Mouse (Mus musculus): ENCODE data around the gene Pirb. TPM values are rescaled to one million over a fixed set of nuclear protein-coding genes. Genes with fewer than 3 reads are reported as not detected.

Pirb gene
- 5.8 TPM for polyA plus RNA-seq (2014; fragmentation: Illumina TruSeq; extraction: RNeasy Lipid Tissue Mini Kit (QIAGEN cat#74804); ENCODE audit: low read depth, low replicate concordance)

GRCm38 (mm10) chr7:3720268-3720667 lies at the start of gene Pirb:
Gene Pirb, minus strand, starts transcription at chr7:3720391.

GRCm38 (mm10) chr7:3703879-3704441 lies 16.2 kb downstream of the Pirb start, which contains the start of gene Rps9:
Gene Rps9, plus strand, starts transcription at chr7:3703993.

GRCm38 (mm10) chr7:3692987-3693808 lies 27.0 kb downstream of the Pirb start, which contains the start of gene Mboat7:
Gene Mboat7, minus strand, starts transcription at chr7:3693523.

GRCm38 (mm10) chr7:3692382-3692986 lies 27.7 kb downstream of the Pirb start, which contains the start of gene Tsen34:
Gene Tsen34, plus strand, starts transcription at chr7:3692863.

GRCm38 (mm10) chr7:3677342-3677741 lies 42.8 kb downstream of the Pirb start, which contains the start of gene Tmc4:
Gene Tmc4, minus strand, starts transcription at chr7:3677553.

GRCm38 (mm10) chr7:3665215-3666114 lies 54.7 kb downstream of the Pirb start, which contains the start of gene Leng1:
Gene Leng1, minus strand, starts transcription at chr7:3665840.

Other genes with a start within 250 kb of the Pirb start
- gene Tarm1, start 217.8 kb downstream of the Pirb start, polyA plus RNA-seq (2014; fragmentation: Illumina TruSeq; extraction: RNeasy Lipid Tissue Mini Kit (QIAGEN cat#74804); ENCODE audit: low read depth, low replicate concordance), result not detected
- not detected for gene Oscar, start 104.2 kb downstream of the Pirb start, polyA plus RNA-seq (2014; fragmentation: Illumina TruSeq; extraction: RNeasy Lipid Tissue Mini Kit (QIAGEN cat#74804); ENCODE audit: low read depth, low replicate concordance)
- gene Ndufa3, start 103.0 kb downstream of the Pirb start, polyA plus RNA-seq (2014; fragmentation: Illumina TruSeq; extraction: RNeasy Lipid Tissue Mini Kit (QIAGEN cat#74804); ENCODE audit: low read depth, low replicate concordance), result 13.4 TPM
- 0.98 TPM for gene Tfpt, start 90.5 kb downstream of the Pirb start, polyA plus RNA-seq (2014; fragmentation: Illumina TruSeq; extraction: RNeasy Lipid Tissue Mini Kit (QIAGEN cat#74804); ENCODE audit: low read depth, low replicate concordance)
- 16.4 TPM for gene Prpf31, start 90.4 kb downstream of the Pirb start, polyA plus RNA-seq (2014; fragmentation: Illumina TruSeq; extraction: RNeasy Lipid Tissue Mini Kit (QIAGEN cat#74804); ENCODE audit: low read depth, low replicate concordance)
- gene Cnot3, start 75.1 kb downstream of the Pirb start, polyA plus RNA-seq (2014; fragmentation: Illumina TruSeq; extraction: RNeasy Lipid Tissue Mini Kit (QIAGEN cat#74804); ENCODE audit: low read depth, low replicate concordance), result 15.7 TPM
- 7.1 TPM for gene Leng1, start 54.6 kb downstream of the Pirb start, polyA plus RNA-seq (2014; fragmentation: Illumina TruSeq; extraction: RNeasy Lipid Tissue Mini Kit (QIAGEN cat#74804); ENCODE audit: low read depth, low replicate concordance)
- 169 TPM for gene Tmc4, start 42.8 kb downstream of the Pirb start, polyA plus RNA-seq (2014; fragmentation: Illumina TruSeq; extraction: RNeasy Lipid Tissue Mini Kit (QIAGEN cat#74804); ENCODE audit: low read depth, low replicate concordance)
- gene Tsen34, start 27.5 kb downstream of the Pirb start, polyA plus RNA-seq (2014; fragmentation: Illumina TruSeq; extraction: RNeasy Lipid Tissue Mini Kit (QIAGEN cat#74804); ENCODE audit: low read depth, low replicate concordance), result 5.0 TPM
- gene Mboat7, start 26.9 kb downstream of the Pirb start, polyA plus RNA-seq (2014; fragmentation: Illumina TruSeq; extraction: RNeasy Lipid Tissue Mini Kit (QIAGEN cat#74804); ENCODE audit: low read depth, low replicate concordance), result 36.7 TPM
- 21.6 TPM for gene Rps9, start 16.4 kb downstream of the Pirb start, polyA plus RNA-seq (2014; fragmentation: Illumina TruSeq; extraction: RNeasy Lipid Tissue Mini Kit (QIAGEN cat#74804); ENCODE audit: low read depth, low replicate concordance)
- gene Gm15448, start 105.3 kb upstream of the Pirb start, polyA plus RNA-seq (2014; fragmentation: Illumina TruSeq; extraction: RNeasy Lipid Tissue Mini Kit (QIAGEN cat#74804); ENCODE audit: low read depth, low replicate concordance), result 0.35 TPM
- gene Pira2, start 124.7 kb upstream of the Pirb start, polyA plus RNA-seq (2014; fragmentation: Illumina TruSeq; extraction: RNeasy Lipid Tissue Mini Kit (QIAGEN cat#74804); ENCODE audit: low read depth, low replicate concordance), result 1.6 TPM
- gene Gm14548, start 177.7 kb upstream of the Pirb start, polyA plus RNA-seq (2014; fragmentation: Illumina TruSeq; extraction: RNeasy Lipid Tissue Mini Kit (QIAGEN cat#74804); ENCODE audit: low read depth, low replicate concordance), result 0.28 TPM
- 0.50 TPM for gene Lilra6, start 195.1 kb upstream of the Pirb start, polyA plus RNA-seq (2014; fragmentation: Illumina TruSeq; extraction: RNeasy Lipid Tissue Mini Kit (QIAGEN cat#74804); ENCODE audit: low read depth, low replicate concordance)

Measured in sigmoid colon, adult 10 weeks (tissue).